Mouse (Mus musculus): Measurements from ENCODE around the gene Pde4b.

DNA sequence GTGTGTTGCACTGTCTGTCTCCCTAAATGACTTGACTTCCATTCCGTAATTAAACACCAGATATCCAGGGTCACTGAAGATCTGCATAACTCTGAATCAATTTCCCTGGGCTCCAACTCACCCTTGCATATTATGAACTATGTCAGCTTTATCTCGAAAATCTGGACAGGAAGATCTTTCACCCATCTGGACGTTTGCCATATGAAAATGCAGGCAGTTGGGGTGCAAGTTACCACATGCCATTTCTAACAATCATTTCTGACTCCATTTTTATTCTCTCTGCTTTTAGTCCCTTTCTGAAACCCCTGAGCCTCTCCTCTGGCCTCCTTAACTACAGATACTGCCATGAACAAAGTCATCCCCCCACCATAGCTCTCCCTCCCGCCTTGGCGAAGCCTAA, 407.7 kb downstream of the Pde4b start:
- TF ChIP-seq E2F4 (IDR thresholded peaks at IDR 0.05; ENCODE audit: insufficient read depth) (no peak), POLR2AphosphoS2 (IDR thresholded peaks at IDR 0.05; ENCODE audit: insufficient read length, low read depth) (no peak), POLR2A (IDR thresholded peaks at IDR 0.05; ENCODE audit: insufficient read length, low read depth) (no peak), USF1 (IDR thresholded peaks at IDR 0.05; ENCODE audit: low read depth) (no peak), MAX (IDR thresholded peaks at IDR 0.05; ENCODE audit: low read depth) (no peak), SRF (IDR thresholded peaks at IDR 0.05; ENCODE audit: control insufficient read depth, insufficient read length, low read depth) (no peak), REST (IDR thresholded peaks at IDR 0.05; ENCODE audit: insufficient read depth, insufficient read length) (no peak), TCF12 (IDR thresholded peaks at IDR 0.05; ENCODE audit: insufficient read depth, poor library complexity, severe bottlenecking) (no peak), MYOD1 (IDR thresholded peaks at IDR 0.05; ENCODE audit: control insufficient read depth in 1 of 3, insufficient read length in 2 of 3, low read depth in 2 of 3) (no peak), CEBPB (IDR thresholded peaks at IDR 0.05; ENCODE audit: insufficient read depth, poor library complexity, severe bottlenecking) (no peak)

All from myocyte (in vitro differentiated cells).